Mouse (Mus musculus) left cerebral cortex, adult 18-20 months (tissue): ENCODE results near the gene Cdkn1a. TPM values are rescaled to one million over a fixed set of nuclear protein-coding genes. Genes with fewer than 3 reads are reported as not detected.

ENCODE experiments used
- total RNA-seq, 2 experiments: library from RNA; stranded (reverse); gene quantifications; 2 replicates each; pipeline ENCODE4 v1.2.3; 2021

Gene Cdkn1a
- total RNA-seq, 2 experiments from 2014 or later = 35.1 to 57.4 TPM

Other genes starting within 250 kb of the Cdkn1a start
- under 1 TPM; 0.53 to 0.54 TPM for gene Pnpla1, start 232.6 kb upstream of the Cdkn1a start, total RNA-seq
- gene 4930539E08Rik, start 175.7 kb upstream of the Cdkn1a start, total RNA-seq = 10 to 100 TPM in 1 of 2 experiments, 1 to 10 TPM in 1; 8.6 to 10.7 TPM
- gene Pxt1, start 147.1 kb upstream of the Cdkn1a start, total RNA-seq = not detected
- gene Kctd20, start 139.0 kb upstream of the Cdkn1a start, total RNA-seq = 10 to 100 TPM; 67.7 to 71.2 TPM
- 10 to 100 TPM; 43.2 to 45.8 TPM for gene Stk38, start 83.0 kb upstream of the Cdkn1a start, total RNA-seq
- gene Srsf3, start 58.3 kb upstream of the Cdkn1a start, total RNA-seq = 100 to 1,000 TPM; 124 to 130 TPM
- gene Rab44, start 23.2 kb downstream of the Cdkn1a start, total RNA-seq = not detected
- gene Cpne5, start 147.2 kb downstream of the Cdkn1a start, total RNA-seq = 100 to 1,000 TPM; 161 to 173 TPM
- 10 to 100 TPM; 17.9 to 19.3 TPM for gene Ppil1, start 173.2 kb downstream of the Cdkn1a start, total RNA-seq
- gene BC004004, start 177.8 kb downstream of the Cdkn1a start, total RNA-seq = 100 to 1,000 TPM in 1 of 2 experiments, 10 to 100 TPM in 1; 95.0 to 100 TPM
- 1 to 10 TPM; 1.4 to 2.0 TPM for gene Pi16, start 226.7 kb downstream of the Cdkn1a start, total RNA-seq